Mouse (Mus musculus): ENCODE data around the gene Il17rc. TPM values are rescaled to one million over a fixed set of nuclear protein-coding genes. Genes with fewer than 3 reads are reported as not detected.

Il17rc gene
- polyA plus RNA-seq, 1 experiment from 2014 or later: 3.9 TPM

- 51% methylated on average over 10 of the region's 10 CpGs for WGBS
- Histone ChIP-seq H3K36me3 (no peaks in the 10 kb centered on the region), H3K4me3 (peak within 1 kb of the TSS; percentile 6; the same call in 1 of the 2 replicates), H3K9ac (no peak within 1 kb of the TSS), H3K27me3 (no peaks in the 10 kb centered on the region), H3K4me2 (replicated peaks) (no peak within 1 kb of the TSS), H3K4me1 (no peaks in the 10 kb centered on the region), H3K9me3 (no peaks in the 10 kb centered on the region), H3K27ac (no peak within 1 kb of the TSS)
- no peak for ATAC-seq (ENCODE audit: insufficient number of reproducible peaks, insufficient read depth, low FRiP score, low TSS enrichment)
Measured at GRCm38 (mm10) chr6:113457952-113458534, 13.2 kb upstream of the Il17rc start, which contains the start of gene Il17re. TSS of gene Il17re (plus strand) at chr6:113458484.

GRCm38 (mm10) chr6:113458635-113459034, 12.6 kb upstream of the Il17rc start:
- ATAC-seq (ENCODE audit: insufficient number of reproducible peaks, insufficient read depth, low FRiP score, low TSS enrichment): 0 out of 2 replicates have a peak, but pooled peaks have one; percentile 64
- Histone ChIP-seq H3K4me3 (peak overlapping the region; percentile 6; the same call in 1 of the 2 replicates), H3K27ac (no peak overlapping the region), H3K9ac (no peak overlapping the region), H3K4me2 (replicated peaks) (no peak overlapping the region), H3K27me3 (no peaks in the 10 kb centered on the region), H3K9me3 (no peaks in the 10 kb centered on the region), H3K4me1 (no peaks in the 10 kb centered on the region), H3K36me3 (no peaks in the 10 kb centered on the region)
- WGBS: 65% methylated on average over 10 of the region's 10 CpGs

- WGBS: 67% methylated on average over 7 of the region's 7 CpGs
- H3K27me3 ChIP-seq: peaks cover 3% of the 10 kb centered on the region; the same call in 1 of the 2 replicates
- no peak overlapping the region for H3K4me3 ChIP-seq
- H3K4me1 ChIP-seq: peaks cover under 1% of the 10 kb centered on the region; the same call in 1 of the 2 replicates
- no peak overlapping the region for H3K4me2 ChIP-seq (replicated peaks)
- H3K9me3 ChIP-seq: no peaks in the 10 kb centered on the region
- H3K9ac ChIP-seq: no peak overlapping the region
- ATAC-seq (ENCODE audit: insufficient number of reproducible peaks, insufficient read depth, low FRiP score, low TSS enrichment): no peak
- no peaks in the 10 kb centered on the region for H3K36me3 ChIP-seq
- no peak overlapping the region for H3K27ac ChIP-seq
Measured at GRCm38 (mm10) chr6:113464040-113464439, 7.2 kb upstream of the Il17rc start.

DNA sequence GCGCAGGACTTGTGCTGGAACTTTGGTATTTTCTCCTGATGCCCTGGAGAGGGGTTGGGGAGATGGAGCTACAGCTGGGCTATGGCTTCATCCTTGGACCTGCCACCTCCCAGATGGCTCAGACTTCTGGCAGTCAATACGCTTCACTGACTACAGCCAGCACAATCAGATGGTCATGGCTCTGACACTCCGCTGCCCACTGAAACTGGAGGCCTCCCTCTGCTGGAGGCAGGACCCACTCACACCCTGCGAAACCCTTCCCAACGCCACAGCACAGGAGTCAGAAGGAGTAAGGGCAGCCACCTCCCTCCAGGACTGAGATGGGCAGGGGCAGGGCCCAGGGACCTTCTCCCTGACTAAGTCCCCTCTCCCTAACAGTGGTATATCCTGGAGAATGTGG, 5.6 kb upstream of the Il17rc start:
- Histone ChIP-seq H3K9me3 (no peaks in the 10 kb centered on the region), H3K4me2 (replicated peaks) (no peak overlapping the region), H3K27me3 (peaks cover 18% of the 10 kb centered on the region), H3K4me1 (peaks cover 10% of the 10 kb centered on the region), H3K27ac (no peak overlapping the region), H3K36me3 (no peaks in the 10 kb centered on the region), H3K9ac (no peak overlapping the region), H3K4me3 (no peak overlapping the region)
- ATAC-seq (ENCODE audit: insufficient number of reproducible peaks, insufficient read depth, low FRiP score, low TSS enrichment): no peak
- 53% methylated on average over 5 of the region's 5 CpGs for WGBS

- H3K36me3 ChIP-seq: no peaks in the 10 kb centered on the region
- no peak for ATAC-seq (ENCODE audit: insufficient number of reproducible peaks, insufficient read depth, low FRiP score, low TSS enrichment)
- no peak overlapping the region for H3K4me3 ChIP-seq
- peak overlapping the region; percentile 4; the same call in 1 of the 2 replicates for H3K9ac ChIP-seq
- H3K4me1 ChIP-seq: peaks cover 14% of the 10 kb centered on the region
- H3K4me2 ChIP-seq (replicated peaks): 0 out of 2 replicates have a peak overlapping the region, but pooled peaks have one; percentile 71
- 62% methylated on average over 3 of the region's 3 CpGs for WGBS
- H3K9me3 ChIP-seq: no peaks in the 10 kb centered on the region
- peaks cover 32% of the 10 kb centered on the region for H3K27me3 ChIP-seq
- H3K27ac ChIP-seq: no peak overlapping the region
Measured at GRCm38 (mm10) chr6:113468512-113468911, 2.7 kb upstream of the Il17rc start.

DNA sequence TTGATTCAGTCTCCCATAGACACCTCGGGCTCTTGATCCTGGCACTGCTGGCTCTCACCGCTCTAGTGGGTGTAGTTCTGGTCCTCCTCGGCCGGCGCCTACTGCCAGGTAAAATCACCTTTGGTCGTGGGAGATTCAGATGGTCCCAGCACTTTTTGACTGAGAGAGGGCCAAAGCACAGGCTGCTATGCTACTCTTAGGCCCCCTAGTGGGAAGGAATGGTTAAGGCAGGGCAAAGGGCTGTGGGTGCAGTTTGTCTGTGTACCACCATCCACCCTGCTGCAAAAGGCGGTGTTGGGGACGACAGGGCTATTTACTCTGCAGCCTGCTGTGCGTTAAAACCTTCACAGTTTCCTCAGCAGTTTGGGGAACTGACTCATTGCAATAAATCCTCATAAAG, 2.2 kb upstream of the Il17rc start:
- Histone ChIP-seq H3K36me3 (no peaks in the 10 kb centered on the region), H3K27ac (no peak overlapping the region), H3K9me3 (no peaks in the 10 kb centered on the region), H3K9ac (peak overlapping the region; percentile 27; the same call in 1 of the 2 replicates), H3K4me1 (peaks cover 14% of the 10 kb centered on the region), H3K4me2 (replicated peaks) (peak overlapping the region; percentile 71), H3K4me3 (peak overlapping the region; percentile 36), H3K27me3 (peaks cover 32% of the 10 kb centered on the region)
- whole genome bisulfite sequencing: 6% methylated on average over 9 of the region's 9 CpGs
- no peak for ATAC-seq (ENCODE audit: insufficient number of reproducible peaks, insufficient read depth, low FRiP score, low TSS enrichment)

- peaks cover 32% of the 10 kb centered on the region for H3K27me3 ChIP-seq
- WGBS: under 1% methylated on average over 31 of the region's 31 CpGs
Measured at GRCm38 (mm10) chr6:113469432-113469831, 1.8 kb upstream of the Il17rc start.

GRCm38 (mm10) chr6:113472061-113472460, 834 bp downstream of the Il17rc start:
- H3K36me3 ChIP-seq: no peaks in the 10 kb centered on the region
- no peak overlapping the region for H3K27ac ChIP-seq
- H3K4me3 ChIP-seq: no peak overlapping the region
- 66% methylated on average over 10 of the region's 10 CpGs for WGBS
- 0 out of 2 replicates have a peak overlapping the region, but pooled peaks have one; percentile 2 for H3K9ac ChIP-seq
- no peak for ATAC-seq (ENCODE audit: insufficient number of reproducible peaks, insufficient read depth, low FRiP score, low TSS enrichment)
- H3K4me1 ChIP-seq: peaks cover 14% of the 10 kb centered on the region
- no peak overlapping the region for H3K4me2 ChIP-seq (replicated peaks)
- no peaks in the 10 kb centered on the region for H3K9me3 ChIP-seq
- peaks cover 32% of the 10 kb centered on the region for H3K27me3 ChIP-seq

More at GRCm38 (mm10) chr6:113469432-113469831, 1.8 kb upstream of the Il17rc start:
- Histone ChIP-seq H3K9ac (peak overlapping the region; percentile 27; the same call in 1 of the 2 replicates), H3K9me3 (no peaks in the 10 kb centered on the region), H3K4me2 (replicated peaks) (peak overlapping the region; percentile 71), H3K4me3 (peak overlapping the region; percentile 36), H3K4me1 (peaks cover 14% of the 10 kb centered on the region), H3K36me3 (no peaks in the 10 kb centered on the region), H3K27ac (no peak overlapping the region)
- ATAC-seq (ENCODE audit: insufficient number of reproducible peaks, insufficient read depth, low FRiP score, low TSS enrichment): 0 out of 2 replicates have a peak, but pooled peaks have one; percentile 47

- ATAC-seq (ENCODE audit: insufficient number of reproducible peaks, insufficient read depth, low FRiP score, low TSS enrichment): no peak
- Histone ChIP-seq H3K27me3 (peaks cover 32% of the 10 kb centered on the region), H3K4me1 (peaks cover 14% of the 10 kb centered on the region)
Measured at GRCm38 (mm10) chr6:113473246-113473645, 2.0 kb downstream of the Il17rc start.

DNA sequence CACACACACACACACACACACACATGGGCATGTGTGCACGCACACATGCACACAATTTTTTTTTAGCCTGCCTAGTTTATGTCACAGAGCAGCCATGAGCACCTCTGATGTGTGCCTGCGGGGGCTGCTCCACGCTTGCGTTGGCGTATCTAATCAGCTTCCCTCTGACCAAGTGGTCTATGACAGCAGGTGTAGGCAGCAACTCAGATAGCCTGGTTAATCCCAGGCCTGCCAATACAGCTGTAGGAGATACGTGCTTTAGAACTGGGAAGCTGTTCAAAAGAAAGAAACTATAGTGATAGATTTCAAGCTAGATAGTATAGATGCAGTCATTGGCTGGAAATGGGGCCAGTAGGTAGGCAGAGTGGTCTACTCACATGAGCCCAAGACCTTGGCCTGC, 2.5 kb downstream of the Il17rc start:
- ATAC-seq (ENCODE audit: insufficient number of reproducible peaks, insufficient read depth, low FRiP score, low TSS enrichment): no peak
- no peak overlapping the region for H3K9ac ChIP-seq
- H3K27ac ChIP-seq: no peak overlapping the region
- no peak overlapping the region for H3K4me2 ChIP-seq (replicated peaks)
- H3K4me3 ChIP-seq: no peak overlapping the region
- H3K4me1 ChIP-seq: peaks cover 14% of the 10 kb centered on the region
- WGBS: 82% methylated on average over 6 of the region's 6 CpGs
- H3K9me3 ChIP-seq: no peaks in the 10 kb centered on the region
- H3K36me3 ChIP-seq: no peaks in the 10 kb centered on the region
- peaks cover 31% of the 10 kb centered on the region for H3K27me3 ChIP-seq

More at GRCm38 (mm10) chr6:113473246-113473645, 2.0 kb downstream of the Il17rc start:
- Histone ChIP-seq H3K36me3 (no peaks in the 10 kb centered on the region), H3K9me3 (no peaks in the 10 kb centered on the region), H3K27ac (no peak overlapping the region), H3K9ac (no peak overlapping the region), H3K4me3 (no peak overlapping the region), H3K4me2 (replicated peaks) (no peak overlapping the region)
- 89% methylated on average over 2 of the region's 2 CpGs for WGBS

- no peaks in the 10 kb centered on the region for H3K9me3 ChIP-seq
- no peaks in the 10 kb centered on the region for H3K36me3 ChIP-seq
- no peak for ATAC-seq (ENCODE audit: insufficient number of reproducible peaks, insufficient read depth, low FRiP score, low TSS enrichment)
- 45% methylated on average over 7 of the region's 7 CpGs for WGBS
- no peak overlapping the region for H3K9ac ChIP-seq
- peaks cover 31% of the 10 kb centered on the region for H3K27me3 ChIP-seq
- 0 out of 2 replicates have a peak, but pooled peaks cover 2% of the 10 kb centered on the region for H3K4me1 ChIP-seq
- H3K4me3 ChIP-seq: no peak overlapping the region
- H3K27ac ChIP-seq: no peak overlapping the region
- H3K4me2 ChIP-seq (replicated peaks): no peak overlapping the region
Measured at GRCm38 (mm10) chr6:113477353-113477752, 6.1 kb downstream of the Il17rc start.

GRCm38 (mm10) chr6:113478906-113479305, 7.7 kb downstream of the Il17rc start:
- no peak overlapping the region for H3K4me2 ChIP-seq (replicated peaks)
- WGBS: 79% methylated on average over 10 of the region's 10 CpGs
- no peak overlapping the region for H3K4me3 ChIP-seq
- no peak overlapping the region for H3K9ac ChIP-seq
- no peaks in the 10 kb centered on the region for H3K9me3 ChIP-seq
- H3K4me1 ChIP-seq: peaks cover 13% of the 10 kb centered on the region; the same call in 1 of the 2 replicates
- no peak for ATAC-seq (ENCODE audit: insufficient number of reproducible peaks, insufficient read depth, low FRiP score, low TSS enrichment)
- no peak overlapping the region for H3K27ac ChIP-seq
- peaks cover 39% of the 10 kb centered on the region for H3K27me3 ChIP-seq
- no peaks in the 10 kb centered on the region for H3K36me3 ChIP-seq
